Mouse (Mus musculus): Measurements from ENCODE around the gene Trrap.

GRCm38 (mm10) chr5:144793374-144793773, 25.8 kb downstream of the Trrap start:
- no peak for TF ChIP-seq CTCF (IDR thresholded peaks at IDR 0.05; ENCODE audit: low read depth)
- TF ChIP-seq EP300 (IDR thresholded peaks at IDR 0.05; ENCODE audit: low read depth), result no peak
